Mouse (Mus musculus) cerebellum, postnatal 25 days (tissue): ENCODE results near the gene Robo1.

Experiments used
- DNase-seq, 2 experiments: peaks; one replicate each; pipeline ENCODE4 v3.0.0; 2021; ENCODE audit warnings: mixed read lengths in 2 of 2

Robo1 gene

DNA sequence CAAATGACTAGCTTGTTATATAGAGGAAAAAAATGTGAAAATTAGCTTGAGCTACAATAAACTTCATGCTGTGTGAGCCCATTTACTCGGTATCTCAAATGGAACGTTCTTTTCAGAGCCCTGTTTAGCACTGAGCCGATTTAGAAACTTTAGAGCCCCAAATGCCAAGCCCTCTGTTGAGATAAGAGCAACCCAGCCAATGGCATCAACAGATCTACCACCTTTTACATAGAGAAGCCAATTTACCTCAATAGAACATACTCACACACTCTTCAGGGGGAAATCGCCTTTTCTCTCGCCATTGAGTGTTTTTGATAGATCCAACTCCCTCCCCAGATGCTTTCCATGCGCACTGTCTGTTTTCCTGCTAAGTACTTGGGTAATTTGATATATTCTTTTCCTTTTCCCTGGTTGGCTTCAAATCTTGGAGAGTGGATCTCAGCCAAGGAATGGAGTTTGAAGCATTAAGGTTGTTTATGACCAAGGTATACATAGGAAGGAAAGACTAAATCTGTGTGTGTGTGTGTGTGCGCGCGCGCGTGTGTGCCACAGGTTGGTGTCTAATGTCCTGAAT, 378.5 kb downstream of the Robo1 start:
- DNase-seq: no peak

DNA sequence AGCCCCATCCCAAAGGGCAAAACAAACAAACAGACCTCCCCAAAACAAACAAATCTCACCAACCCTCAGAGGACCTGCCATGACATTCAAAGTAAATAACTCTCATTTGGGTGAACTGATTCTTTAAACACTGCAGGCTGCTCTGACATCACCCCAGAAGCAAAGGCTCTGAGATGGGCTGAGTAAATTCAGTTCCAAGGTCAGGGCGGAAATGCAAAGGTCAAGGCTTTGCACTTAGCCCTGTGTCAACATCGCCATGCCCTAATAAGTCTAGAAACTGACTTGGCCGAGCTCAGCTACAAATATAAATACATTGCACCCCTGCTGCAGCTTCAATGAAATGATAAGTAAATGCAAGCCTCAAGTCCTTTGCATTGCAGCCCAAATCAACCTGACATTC, 379.5 kb downstream of the Robo1 start:
- DNase-seq: no peak

DNA sequence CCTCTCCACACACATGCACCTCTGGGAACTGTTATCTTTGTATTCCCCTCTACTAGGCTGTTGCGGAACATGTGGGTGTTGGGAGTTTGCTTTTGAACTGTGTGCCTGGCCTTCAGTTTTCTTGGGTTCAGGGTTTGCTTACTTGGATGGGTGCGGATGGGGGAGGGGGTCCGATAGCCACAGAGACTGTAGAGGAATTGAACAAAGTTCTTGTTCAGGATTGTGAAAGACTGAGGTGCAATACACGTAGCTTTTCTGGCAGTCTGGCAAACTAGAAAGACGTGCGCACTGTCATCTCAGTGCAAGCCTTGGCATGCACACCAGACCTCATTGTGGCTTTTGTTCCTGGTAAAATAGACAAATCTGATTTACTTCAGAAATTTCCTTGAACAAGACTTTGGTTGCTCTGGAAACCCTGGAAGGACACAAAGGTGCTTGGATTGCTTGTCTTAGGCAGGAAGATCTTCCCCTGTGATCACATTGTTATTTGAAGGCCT, 380.1 kb downstream of the Robo1 start:
- no peak for DNase-seq

DNA sequence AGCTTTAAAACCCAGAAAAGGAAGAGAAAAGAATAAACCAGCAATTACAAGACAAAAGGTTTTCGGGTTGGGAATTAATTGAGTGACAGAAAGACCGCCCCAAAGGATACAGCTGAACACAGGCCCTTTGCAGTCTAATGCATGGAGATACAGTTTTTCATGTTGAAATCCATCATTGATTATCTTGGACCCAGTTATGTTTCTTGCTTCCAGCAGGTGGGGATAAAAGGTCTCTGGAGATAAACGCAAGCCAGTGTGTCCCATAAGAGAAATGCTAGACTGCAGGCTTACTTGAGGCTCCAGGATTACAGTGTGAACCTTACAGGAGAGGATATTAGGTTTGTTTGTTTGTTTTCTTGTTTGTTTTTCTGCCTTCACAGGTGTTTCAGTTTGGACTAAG, 383.8 kb downstream of the Robo1 start:
- DNase-seq: peak in 1 of 2 experiments; percentile 21

DNA sequence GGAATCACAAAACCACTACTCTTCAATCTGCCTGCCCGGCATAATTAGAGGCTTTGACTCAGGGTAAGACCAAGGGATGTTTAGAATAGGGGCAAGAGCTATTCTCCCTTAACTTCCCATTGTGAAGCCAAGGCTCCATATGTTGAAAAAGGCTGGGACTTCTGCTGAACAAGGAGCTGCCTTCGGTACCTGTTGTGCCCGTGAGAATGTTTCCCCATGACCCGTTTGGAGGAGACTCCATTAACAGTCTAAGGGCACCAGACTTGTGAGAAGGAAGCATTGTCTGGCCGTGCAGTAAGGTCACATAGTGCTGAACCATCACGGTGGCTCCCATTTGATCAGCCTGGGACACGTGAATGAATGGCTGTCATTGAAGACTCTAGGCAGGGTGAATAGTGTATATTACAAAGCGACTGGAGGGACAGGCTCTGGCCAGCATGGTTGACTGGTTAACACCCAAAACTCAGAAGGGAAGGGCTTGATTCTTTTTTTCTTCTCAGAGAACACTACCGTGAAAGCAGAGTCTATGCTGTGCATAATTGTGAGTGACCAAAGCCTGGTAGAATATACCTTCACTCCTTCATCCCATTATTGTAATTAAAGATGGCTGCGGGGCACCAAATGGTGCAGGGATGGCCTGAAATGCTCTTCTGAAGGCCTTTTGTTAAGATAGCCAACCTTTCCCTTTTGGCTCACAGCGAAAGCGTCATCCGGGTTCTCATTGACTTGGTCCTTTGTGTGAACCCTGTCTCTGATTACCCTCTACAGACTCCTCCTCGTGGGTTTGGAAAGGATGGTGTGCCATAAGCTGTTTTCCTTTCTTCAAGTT, 385.6 kb downstream of the Robo1 start:
- DNase-seq: no peak

DNA sequence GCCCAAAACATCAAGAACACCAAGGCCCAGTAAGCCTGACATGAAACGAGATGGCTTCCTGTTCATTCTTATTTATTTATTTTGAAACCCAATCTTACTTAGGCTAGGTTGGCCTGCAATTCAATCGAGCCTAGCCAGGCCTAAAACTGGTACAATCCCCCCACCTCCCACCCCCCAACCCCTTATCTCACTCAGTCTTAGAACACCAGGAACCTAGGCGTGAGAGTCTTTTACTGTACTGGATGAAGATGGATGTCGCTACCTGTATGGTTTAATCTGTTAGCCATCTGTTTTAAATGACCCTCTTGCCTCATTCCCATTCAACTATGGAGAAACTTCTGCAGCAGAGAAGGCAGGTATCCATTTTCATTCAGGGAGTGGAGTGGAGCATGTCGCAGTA, 386.7 kb downstream of the Robo1 start:
- DNase-seq: no peak

DNA sequence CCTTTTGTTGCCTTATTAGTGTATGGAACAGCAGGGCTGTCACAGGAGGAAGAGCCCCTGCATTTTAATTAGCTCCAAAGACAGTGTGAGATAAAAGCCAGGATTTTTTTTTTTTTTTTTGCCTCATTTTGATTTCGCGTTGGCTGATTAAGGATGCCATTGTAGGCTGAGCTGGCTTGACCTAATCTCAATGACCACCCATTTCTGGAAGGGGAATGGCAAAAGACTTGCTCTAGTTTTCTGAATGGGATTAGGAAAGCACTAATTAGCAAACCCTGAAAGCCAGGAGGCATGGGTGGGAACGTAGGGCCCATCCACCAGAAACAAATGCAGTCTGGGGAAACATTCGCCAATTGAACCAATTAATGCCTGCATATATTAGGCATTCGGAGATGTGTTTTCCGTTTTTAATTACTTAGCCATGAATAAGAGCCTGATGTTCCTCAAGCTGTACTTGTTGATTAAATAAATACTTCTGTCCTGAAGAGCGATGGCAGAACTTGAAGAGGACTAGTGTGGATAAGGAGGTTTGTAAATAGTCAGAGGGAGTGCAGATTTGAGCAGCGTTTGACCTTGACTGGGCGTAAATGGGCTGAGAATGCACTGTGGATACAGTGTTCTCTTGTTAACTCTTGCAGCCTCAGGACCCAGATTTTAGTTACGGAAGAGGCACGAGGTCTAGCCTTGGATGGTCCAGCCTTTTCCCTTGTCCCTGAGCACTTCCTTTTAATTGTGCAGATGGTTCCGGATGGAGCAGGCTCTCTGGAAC, 391.3 kb downstream of the Robo1 start:
- no peak for DNase-seq

DNA sequence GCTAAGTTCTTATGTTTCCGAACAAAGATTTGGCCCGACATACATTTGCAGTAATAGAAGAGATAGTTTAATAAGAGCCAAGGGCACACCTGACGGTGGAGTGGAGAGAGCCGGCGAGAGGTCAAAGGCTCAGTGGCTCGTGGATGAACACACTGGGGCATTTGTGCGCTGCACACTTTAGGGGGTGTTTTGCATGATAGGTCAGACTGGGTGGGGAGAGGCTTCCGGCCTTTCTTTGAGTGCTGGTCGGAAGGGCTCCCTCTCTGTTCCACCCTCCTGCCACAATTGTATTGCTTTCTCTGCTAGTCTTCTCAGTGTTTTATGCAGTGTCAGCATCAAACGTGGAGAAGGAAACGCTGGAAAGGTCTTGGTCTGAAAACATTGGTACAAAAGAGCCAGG, 392.2 kb downstream of the Robo1 start:
- no peak for DNase-seq

DNA sequence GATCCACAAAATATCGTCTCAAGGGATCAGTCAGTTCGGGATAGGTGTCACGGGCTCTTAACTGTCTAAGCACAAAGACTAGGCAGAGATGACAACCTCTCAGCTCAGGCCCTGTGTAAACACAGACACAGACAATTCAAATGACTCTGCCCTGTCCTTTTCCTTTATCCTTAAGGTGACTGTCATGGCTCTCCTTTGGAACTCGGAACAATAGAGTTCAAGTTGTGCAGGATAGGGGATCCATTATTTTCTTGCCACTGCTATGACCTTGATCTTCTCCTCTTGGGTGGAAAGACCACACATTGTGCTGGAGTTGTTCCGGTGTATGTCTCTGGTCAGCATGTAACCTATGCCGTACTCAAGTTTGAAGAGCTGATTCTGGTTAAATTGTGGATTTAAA, 395.4 kb downstream of the Robo1 start:
- DNase-seq: no peak

DNA sequence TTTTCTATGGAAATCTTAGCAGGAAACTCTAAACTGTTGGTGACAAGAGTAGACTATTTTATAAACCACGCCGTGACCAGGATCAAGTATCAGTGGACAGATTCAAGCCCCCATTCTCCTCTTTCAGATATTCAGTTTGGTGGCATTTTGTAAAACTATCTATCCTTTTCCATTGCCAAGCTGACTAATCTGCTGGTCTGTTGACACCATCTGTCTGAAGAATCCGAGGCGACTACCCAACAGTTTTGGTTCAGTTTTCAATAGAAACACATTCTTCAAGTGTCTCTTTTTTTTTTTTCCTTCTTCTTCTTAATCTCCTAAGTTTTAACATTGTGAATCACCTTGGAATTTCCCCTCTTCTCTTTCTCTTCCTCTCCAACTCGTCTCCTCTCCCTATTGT, 397.7 kb downstream of the Robo1 start:
- DNase-seq: peak in 1 of 2 experiments; percentile 18

DNA sequence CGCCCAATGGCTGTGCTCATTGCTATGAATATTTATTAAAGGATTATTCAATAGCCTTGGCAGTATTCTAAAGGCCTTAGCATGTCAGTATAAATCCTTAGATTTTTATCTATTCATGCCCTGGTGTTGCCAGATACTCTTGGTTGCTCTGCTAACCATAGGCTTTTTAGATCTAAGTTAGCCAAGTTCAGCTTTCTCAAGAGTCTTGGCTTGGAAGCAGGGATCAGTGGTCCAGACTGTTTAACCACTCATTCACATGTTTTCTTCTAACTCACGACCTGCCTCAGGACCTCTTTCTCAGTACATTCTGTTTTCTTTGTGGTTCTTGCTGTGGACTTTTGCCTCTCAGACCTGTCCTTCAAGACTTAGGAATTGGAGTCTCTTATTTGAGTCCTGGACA, 400.4 kb downstream of the Robo1 start:
- DNase-seq: no peak

DNA sequence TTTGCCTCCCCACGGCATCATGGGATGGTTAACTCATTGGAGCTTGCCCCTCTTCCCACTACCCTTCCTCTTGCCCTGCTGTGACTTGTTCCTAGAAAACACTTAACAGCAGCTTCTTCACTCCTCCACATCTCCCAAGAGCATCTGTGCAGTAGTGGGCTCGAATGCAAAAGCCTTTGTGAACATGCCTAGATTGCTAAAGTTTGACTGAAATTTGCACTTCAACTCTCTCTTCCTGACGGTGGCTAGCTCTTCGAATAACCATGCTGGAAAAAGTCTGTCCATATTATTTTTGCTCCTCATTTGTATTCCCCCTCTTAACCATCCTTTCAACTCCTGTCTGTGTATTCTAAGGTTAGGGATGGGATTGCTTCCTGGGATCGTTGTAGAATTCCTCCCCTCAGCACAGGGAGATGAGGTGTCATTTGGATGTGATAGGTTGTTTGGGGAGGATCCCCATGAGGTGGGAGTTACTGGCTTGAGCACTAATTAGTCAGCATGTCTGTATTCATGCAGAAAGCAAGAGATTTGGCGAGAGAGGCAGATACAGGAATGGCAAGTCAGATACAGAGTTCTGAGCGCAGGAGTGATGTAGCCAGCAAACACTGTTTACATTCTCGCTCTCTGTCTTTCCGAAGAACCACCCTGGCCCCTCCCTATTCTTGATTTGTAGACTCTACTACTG, 409.2 kb downstream of the Robo1 start:
- DNase-seq: no peak

DNA sequence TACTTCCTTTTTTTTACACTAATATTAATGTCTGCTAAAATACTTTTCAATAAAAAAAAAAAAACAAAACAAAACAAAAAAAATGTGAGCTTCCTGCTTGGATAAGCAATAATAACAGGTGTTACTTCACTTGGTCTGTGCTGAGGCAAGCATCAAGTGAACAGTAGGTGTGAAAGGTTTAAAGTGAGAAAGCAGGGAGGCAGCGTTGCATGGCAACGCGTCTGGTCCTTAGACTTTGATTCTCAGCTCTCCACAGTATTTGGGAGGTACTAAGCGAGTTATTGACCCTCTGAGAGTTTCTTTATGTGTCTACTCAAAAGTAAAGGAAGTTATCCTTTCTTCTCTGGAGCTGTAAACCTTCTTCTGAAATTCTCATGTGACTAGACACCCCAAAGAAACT, 411.0 kb downstream of the Robo1 start:
- DNase-seq: no peak

DNA sequence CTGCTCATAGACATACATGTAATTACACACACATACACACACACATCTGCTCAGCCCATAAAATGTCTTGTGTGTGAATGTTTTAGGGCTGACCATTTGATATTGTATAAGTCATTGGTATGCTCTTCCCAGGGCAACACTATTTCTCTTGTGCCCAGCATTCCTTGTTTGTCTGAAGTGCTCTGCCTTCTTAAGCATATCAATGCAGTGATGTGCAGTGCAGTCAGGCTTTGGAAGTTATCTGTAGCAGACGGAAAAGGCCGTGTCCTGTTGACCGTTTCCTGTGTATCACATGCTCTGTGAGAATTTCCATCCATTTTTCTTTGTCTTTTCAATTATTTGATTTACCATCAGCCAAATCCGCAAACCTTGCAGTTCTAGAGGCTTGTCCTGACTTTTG, 412.9 kb downstream of the Robo1 start:
- no peak for DNase-seq

DNA sequence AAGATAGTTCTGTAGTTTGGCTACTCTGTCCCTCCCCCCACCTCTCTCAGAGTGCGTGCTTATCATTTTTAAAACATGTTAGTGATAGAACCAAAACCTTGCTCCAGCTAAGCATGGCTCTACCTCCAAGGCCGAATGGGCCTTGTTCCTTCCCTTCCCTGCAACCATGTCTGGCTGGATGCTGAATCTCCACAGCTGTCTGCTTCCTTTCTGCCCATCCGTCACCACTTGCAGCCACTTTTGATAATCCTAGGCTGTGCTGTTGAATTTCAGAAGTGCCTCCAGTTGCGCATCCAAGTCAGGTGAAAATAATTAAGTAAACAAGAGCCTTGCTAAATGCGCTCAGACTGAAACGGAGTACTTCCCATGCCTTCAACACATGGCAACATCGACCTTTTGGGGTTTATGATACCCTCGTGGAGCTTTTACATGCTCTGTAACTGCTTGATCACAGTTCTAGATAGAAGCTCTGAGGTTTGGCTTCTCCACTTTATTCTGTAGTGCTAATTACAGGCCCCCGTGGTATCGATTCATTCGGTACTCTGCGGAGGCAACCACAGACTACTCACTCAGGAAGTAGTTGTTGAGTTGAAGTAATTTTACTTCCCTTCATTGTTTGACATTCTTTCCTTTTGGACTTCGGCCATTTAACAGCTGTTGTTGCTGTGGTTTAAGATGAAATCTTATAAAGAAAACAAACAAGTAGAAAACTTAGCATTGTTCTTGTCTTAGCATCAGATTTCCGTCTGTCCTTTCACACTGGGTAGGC, 413.8 kb downstream of the Robo1 start:
- no peak for DNase-seq

DNA sequence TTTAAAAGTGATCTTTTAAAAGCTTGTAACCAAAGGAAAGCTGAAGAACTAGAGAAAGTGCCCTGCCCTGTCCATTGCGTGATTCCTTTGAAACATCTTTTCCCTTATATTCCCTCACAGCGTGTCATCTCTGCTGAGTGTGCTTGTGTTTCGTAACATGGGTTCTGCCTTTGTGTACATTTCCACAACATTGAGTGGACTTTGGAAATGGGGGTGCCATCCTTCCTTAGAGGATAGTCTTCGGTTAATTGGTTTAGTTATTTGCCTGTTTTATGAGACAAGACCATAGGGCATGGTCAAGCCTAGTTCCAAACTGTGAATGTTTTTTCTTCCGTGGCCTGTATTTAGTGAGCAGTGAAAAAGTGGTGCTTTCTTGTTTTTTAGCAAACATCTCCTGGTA, 426.1 kb downstream of the Robo1 start:
- no peak for DNase-seq

DNA sequence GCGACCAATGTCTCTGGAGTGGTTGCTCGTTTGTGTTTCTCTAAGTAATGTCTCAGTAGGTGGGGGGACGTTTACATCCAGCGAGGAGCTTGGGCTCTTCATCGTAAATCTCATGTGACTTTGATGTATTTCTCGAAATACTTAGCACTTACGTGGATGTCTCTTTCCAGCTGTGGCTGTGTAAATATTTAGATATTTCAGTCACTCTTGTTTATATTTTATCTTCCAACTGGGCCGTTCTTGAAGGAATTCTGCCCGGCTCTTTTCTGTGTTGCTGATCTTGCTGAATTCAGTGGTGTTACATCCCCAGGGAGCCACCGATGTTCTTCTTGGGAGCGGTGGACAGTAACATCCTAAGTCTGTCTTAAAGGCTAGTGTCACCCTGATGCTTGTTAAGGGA, 427.1 kb downstream of the Robo1 start:
- no peak for DNase-seq

DNA sequence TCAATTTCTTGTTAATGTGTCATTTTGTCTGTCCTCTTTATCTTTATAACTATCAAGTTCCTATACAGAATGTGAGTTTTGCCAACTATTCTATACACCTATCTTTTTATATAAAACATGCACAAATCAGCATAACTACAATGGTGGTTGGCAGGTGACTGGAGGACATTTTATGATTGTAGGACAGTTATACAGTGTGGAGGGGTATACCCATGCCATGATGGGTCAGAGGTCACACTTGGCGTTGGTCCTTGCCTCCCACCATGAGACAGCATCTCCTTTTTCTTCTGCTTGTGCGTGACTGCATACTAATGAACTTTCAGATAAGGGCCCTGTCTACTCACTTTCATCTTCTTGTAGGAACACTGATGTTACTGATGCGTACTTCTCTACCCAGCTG, 427.5 kb downstream of the Robo1 start:
- DNase-seq: no peak

DNA sequence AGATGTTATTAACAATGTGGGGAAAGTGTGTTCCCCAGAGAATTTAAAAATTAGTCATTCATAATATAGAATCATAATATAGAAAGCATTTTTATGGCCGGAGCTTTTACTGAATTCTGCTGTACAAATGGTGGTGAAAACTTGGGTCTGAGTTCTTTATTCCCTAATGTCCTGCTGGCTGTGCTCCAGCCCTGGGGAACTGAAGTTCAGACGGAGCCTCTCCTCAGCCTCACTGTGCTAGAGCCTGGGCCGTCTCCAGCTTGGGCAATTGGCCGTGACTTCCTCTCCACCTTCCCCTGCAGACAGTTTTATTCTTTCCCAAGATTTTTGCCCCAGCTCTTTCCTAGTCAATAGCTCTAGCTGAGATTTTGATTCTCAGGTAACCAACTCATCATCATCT, 429.0 kb downstream of the Robo1 start:
- peak; percentile 38 to 67 for DNase-seq

DNA sequence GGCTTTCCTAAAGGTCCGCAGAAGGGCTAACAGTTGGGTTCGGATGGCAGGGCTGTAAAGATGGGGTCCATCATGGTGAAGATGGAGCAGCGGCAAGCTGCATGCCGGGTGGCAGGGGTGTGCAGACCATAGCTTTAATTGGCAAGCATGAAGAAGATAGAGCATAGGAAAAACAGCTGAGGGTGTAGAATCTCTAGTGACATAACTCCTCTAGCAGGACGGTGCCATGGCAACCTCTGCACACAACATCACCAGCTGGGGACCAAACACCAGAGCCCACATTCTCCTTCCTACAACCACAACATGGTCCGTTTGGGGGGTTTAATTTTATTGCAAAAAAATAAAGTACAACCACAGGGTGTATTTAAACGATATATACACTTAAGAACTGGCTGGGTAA, 432.1 kb downstream of the Robo1 start:
- no peak for DNase-seq

DNA sequence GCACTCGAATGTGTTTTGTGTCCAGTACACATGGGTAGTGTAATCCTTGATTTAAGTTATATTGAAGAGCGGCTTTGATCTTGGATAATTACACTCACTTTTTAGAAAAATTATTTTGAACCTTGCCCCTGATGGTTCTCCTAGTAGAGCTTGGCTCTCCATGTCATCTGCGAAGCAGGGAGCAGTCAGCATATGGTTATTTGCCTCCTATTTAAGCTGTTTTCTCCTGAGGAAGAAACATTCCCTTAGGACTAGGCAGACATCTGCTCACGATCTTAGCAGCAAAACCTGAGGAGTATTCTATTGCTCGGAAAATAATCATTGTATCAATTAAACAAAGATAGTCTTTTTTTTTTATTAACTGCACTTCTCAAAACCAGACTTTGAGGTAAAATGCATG, 439.6 kb downstream of the Robo1 start:
- no peak for DNase-seq

DNA sequence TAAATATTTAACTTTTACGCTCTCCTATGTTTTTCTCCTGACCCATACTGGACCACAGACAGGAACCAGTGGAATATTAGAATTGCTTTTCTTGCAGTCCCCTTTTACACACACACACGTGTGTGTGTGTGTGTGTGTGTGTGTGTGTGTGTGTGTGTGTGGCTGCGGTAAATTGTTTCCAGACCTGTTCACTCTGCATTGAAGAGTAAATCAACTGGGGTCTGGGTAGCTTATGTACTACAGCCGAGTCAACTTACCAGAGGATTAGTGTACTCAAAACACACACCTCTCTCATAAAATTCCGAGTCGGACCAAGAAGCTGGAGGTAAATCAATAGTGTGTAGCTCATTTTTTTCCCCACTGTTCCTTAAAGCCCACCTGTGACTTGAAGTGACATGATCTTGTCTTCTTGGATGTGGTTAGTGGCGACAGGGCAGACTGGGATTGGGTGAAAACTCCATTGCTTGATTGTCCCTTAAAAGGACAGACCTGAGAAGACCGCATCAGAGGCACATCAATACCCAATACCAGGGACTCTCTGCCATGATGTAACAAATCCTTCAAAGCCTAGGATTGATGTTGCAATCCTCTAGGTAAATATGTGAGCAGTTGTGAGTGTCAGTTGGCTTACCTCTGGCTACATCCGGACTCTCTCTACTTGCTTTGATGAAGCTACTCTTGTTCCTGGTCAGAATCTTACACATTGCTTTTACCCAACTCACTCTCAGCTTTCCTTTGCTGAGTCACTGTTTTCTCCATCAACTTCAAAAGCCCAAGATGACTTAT, 457.2 kb downstream of the Robo1 start:
- DNase-seq: no peak
